Mouse (Mus musculus) liver, adult 10 weeks (tissue): ENCODE results near the gene Rasal2. TPM values are rescaled to one million over a fixed set of nuclear protein-coding genes. Genes with fewer than 3 reads are reported as not detected.

Source experiments
- polyA plus RNA-seq: library from polyadenylated mRNA; stranded (reverse); fragments of 350-450 nt; fragmentation: Illumina TruSeq; extraction: RNeasy Lipid Tissue Mini Kit (QIAGEN cat#74804); gene quantifications from one replicate; pipeline ENCODE4 v1.2.3, GENCODE M21; 2014; ENCODE audit warnings: low read depth, low replicate concordance

Gene Rasal2
- polyA plus RNA-seq: 5.3 TPM

DNA sequence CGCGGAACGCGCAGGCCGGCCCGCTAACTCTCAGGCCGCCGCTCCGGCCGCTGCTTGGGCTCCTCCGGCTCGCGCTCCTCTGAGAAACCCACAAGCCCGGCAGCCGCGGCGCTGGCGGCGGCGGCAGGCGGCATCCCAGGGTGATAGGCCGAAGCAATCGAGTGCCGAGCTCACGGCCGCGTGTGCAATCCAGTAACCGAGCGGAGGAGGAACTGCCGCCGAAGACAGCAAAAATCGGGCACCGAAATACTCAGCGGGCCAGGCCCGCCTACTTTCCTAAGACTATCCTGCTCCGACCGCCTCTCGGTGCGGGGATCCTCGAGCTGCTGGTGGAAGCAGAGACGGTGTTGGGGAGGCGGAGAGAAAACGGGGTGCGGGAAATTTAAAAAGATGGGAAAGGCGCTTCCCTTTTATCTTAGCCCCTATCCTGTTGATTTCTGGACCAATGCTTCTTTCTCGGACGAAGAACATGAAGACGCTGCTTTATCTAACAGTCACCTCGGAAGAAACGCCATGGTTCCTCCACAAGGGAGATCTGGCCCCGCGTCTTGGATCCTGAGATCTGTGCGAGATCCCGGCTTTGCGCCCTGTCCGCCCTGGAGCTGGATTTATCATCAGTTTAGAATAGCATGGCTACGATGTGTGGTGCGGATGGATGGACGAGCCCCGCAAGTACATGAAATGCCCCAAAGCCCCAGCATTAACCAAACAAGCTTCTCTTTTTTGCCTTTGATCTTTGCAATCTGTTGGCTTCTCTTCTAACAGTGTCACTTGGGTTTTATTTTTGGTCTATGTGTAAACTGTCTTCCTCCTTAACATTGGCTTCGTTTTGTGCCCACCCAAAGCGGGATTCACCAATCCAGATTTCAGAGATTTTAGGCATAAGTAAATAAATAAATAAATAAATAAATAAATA, at the start of gene Rasal2:
Rasal2 (minus strand) TSS at position 142 of the 916 bp plus-strand sequence.

DNA sequence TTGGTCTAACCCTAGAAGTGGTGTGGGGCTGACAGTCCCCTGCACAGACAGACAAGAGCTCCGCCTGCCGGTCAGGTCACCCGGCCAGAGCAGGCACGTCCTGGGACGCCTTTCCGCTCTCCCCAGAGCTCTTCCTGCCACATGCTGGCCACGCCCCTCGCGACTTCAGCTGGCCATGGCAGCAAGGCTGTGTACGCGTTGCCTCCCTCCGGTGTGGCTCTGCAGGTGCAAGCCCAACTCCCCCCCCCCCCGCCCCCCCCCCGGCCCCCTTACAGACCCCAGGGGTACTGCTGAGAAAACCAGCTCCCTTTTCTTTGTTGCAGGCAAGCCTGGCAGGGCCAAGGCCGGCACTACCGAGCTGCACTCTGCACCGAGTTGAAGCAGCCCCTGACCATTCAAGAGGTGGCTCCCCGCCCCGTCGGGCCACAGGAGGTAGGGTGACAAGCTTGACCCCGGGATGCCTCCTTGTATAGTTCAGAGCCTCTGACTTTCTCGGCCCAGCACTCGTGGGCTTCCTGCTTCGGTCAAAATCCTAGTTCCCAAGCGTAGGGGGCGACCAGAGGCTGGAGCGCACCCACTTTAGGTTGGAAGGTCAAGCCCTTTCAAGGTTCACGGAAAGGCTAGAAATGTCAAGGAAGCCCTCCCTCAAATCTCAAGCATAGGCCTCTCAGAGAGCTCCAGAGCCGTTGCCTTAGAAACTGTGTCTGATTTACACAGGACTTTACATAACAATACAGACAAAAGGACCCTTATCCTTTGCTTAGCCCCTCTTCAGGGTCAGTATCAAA, 46.2 kb upstream of the Rasal2 start, which contains the start of gene Cryzl2:
Cryzl2 (plus strand) TSS at position 157 of the 788 bp plus-strand sequence.

DNA sequence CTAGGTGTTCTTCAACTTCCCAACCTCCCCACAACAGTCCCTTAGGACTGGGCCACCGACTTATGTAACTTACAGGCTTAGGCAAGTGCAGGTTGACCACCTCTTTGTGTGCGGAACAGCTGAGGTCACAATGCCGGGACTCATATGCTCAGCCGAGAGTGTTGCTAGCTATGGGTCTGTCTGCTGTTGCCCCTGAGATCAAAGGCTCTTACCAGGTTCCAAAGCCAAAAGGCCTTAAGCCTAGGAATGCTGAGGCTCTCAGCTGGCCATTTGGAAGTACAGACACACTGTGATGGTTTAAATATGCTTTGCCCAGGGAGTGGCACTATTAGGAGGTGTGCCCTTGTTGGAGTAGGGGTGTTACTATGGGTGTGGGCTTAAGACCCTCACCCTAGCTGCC, 303.8 kb downstream of the Rasal2 start, which contains the start of gene Tex35:
Tex35 (minus strand) TSS at position 101 of the 400 bp plus-strand sequence.

Other genes with a start within 250 kb of the Rasal2 start
- 24.4 TPM for gene Cryzl2, start 46.0 kb upstream of the Rasal2 start, polyA plus RNA-seq
- 32.2 TPM for gene Sec16b, start 94.1 kb upstream of the Rasal2 start, polyA plus RNA-seq